Mouse (Mus musculus) gastrocnemius, postnatal 4 days (tissue): ENCODE measurements around the gene Fshb. TPM values are rescaled to one million over a fixed set of nuclear protein-coding genes. Genes with fewer than 3 reads are reported as not detected.
A peak's percentile ranks its signal among the peaks of the same experiment; 100 is the strongest.

ENCODE experiments used
- DNase-seq, 2 experiments: peaks; one replicate each; pipeline ENCODE4 v3.0.0; 2021 to 2022; ENCODE audit warnings: low spot score in 2 of 2, mixed read lengths in 2 of 2
- long read RNA-seq, 2 experiments: library from polyadenylated mRNA; stranded (forward); transcript quantifications; one replicate each; pipeline ENCODE4 v2.0.0; 2021
- total RNA-seq, 2 experiments: library from RNA; stranded (reverse); gene quantifications; 2 replicates each; pipeline ENCODE4 v1.2.3; 2021

The Fshb gene
- not detected for total RNA-seq
- long read RNA-seq, experiment 1, result 0 reads
- long read RNA-seq, experiment 2, result 0 reads

DNA sequence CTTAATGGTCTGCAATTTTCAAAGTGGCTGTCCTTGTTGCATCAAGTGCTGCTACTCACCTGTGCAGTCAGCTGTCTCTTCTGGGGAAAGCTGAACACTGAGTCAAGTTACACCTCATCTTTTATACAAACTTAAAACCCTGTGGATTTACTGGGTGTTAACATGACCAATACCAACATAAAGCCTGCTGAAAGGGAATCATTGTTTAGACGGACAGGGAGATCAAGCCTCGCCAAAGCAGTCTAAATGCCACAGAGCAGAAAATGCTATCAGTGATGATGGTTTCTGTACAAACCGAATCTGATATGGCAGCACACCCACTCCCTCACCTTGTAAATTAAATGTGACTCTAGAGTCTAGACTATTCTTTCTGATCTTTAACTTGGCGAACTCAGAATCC, at the start of gene Fshb:
Fshb (minus strand) TSS at position 101 of the 400 bp plus-strand sequence.
- no peak for DNase-seq

DNA sequence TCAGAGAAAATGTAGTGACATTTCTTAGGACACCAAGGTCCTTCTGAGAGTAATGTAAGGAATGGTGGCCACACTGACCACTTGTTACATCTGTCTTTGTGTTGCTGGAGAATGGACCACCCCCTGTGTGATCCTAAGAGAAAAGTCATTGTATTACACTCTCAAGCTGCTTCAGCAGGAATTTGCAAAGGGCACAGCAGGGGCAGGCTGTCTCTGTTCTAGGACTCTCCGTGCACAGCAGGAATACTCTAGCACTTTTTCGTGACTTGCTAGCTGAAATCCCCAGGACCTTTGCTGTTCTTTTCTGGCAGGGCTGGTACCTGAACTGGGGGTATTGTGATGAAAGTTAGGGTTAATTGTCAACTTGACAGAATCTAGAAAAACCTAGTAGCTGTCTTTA, 24.8 kb upstream of the Fshb start:
- no peak for DNase-seq

DNA sequence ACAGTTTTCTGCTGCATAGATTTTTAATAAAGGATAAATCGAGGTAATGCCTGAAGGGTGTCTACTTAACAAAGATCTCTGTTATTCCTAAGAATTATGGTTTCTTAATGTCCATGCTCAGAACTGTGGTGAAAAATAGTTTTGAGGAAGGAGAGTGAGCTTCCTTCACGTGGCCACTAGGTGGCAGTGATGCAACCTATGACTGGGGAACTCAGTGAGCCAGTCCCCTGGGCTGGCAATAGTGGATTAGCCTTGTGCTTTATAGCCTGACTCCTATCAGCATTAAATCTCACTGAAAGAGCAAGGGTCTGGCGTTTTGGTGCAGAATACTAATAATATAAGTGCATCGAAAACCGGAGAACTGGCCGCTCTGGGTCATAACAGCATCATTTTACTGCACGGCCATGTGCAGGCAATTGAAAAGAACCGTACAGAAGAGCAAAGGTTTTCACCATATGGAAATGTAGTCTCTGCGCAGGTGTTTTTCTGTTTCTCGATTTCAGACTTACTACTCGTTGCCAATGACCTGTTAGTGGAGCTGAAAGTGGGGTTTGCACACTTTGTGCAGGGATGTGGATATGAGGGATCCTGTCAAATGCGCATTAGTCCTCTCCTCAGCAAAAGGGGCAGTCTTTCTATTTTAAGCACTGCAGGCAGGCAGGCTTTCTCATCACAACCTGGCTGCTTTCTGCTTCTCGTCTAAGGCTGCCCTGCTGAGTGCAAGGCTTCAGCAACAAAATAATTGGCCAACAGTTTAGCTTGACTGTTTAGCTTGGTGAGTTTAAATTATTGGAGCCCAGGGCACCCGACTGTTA, 23.8 kb upstream of the Fshb start:
- DNase-seq, result peak; percentile 16 to 17

DNA sequence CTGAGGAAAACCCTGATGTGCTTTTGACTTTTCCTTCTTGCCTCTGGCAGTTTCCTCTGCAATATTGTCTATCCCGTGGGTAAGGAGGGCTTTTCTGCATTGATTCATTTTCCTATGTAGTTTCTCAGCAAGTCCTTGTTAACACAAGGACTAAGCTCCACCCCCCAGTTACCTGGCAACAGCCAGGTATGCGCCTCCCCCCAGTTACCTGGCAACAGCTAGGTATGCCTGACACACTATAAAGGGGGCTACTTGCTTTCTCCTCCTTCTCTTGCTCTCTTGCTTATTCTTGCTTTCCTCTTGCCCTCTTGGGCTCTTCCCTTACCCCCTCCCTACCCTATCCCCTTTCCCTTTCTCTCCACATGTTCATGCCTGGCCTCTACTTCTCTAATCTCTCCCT, 3.8 kb upstream of the Fshb start:
- DNase-seq, result no peak

DNA sequence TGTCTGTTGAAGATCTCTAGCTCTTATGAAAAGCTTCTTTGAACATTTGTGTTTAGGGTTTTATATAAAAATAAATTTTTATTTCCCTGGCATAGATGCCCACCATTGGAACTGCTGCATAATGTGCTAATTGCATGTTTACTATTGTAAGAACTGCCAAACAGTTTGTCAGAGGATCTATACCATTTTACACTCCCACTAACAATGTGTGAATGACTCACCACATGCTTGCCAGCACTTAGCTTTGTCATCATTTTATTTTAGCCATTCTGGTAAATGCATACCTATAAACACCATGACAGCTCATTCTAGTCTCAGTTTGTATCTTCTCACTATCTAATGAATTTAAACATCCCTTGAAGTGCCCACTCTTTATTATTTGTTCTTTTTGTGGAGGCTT, 13.5 kb downstream of the Fshb start:
- no peak for DNase-seq

DNA sequence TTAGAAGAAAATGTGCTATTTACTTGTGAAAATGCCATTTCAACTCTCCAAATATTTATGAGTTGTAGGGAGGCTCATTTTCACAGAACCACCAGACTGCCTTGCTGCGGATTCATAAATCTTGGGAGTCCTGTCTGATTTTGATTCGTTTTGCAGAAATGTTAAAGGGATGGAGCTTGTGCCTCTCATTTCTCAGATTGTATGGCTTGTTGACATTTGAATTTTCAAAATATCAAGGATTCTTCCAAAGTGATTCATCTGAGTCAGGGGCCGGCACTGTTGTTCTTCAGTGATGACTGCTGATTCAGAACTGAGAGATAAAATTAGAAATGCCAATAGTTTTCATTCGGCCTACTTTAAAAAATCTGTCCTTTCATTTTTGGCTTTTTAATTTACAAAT, 18.6 kb downstream of the Fshb start:
- no peak for DNase-seq

DNA sequence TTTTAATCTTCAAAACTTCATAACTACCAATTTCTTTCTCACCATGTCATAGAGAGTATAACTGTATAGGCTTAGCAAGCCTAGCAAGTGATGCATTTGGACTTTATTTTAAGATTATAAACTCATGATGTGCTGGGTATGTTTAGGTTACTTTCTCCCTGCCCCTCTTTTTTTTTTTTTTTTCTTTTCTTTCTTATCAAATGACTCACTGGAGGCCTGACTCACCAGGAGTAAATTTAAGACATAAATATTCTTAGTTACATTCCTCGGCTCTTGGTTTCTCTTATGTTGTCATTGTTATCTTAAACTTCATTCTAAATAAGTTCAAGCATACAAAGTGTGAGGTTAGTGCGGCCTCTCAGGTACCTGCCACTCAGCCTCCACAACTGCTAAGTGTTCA, 23.5 kb downstream of the Fshb start:
- no peak for DNase-seq

DNA sequence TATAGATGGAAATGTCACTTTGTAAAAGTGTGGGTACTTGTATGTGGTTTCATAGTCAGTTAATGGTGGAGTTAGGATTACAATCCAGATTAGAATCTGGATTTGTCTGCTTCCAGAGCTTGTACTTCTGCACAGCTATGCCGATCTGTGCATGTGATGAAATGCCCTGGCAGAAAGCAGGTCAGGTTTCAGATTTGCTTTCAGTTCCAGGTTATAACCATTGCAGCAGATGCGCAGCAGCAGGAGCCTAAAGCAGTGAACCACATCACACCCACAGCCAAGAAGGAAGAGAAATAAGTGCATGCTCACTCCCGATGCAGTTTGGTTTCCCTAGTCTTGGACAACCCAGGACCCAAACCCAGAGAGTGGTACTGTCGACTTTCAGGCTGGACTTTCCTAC, 34.8 kb downstream of the Fshb start:
- DNase-seq, result no peak

DNA sequence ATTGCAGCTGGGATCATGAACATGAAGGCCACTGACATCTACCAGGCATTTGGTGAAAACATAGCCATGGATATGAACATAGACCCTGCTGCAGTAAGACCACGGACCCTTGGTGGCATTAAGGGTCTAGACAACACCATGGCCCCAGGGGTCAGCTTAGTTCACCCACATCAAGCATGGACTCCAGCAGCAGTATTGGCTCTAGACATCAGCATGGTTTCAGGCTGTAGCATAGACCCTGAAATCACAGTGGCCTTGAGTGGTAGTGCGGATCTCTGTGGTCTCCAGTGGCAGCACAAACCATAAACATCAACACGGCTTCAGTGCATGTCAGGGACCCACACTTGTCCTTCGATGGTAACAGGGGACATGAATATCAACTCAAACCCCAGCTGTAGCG, 36.7 kb downstream of the Fshb start:
- DNase-seq, result no peak

DNA sequence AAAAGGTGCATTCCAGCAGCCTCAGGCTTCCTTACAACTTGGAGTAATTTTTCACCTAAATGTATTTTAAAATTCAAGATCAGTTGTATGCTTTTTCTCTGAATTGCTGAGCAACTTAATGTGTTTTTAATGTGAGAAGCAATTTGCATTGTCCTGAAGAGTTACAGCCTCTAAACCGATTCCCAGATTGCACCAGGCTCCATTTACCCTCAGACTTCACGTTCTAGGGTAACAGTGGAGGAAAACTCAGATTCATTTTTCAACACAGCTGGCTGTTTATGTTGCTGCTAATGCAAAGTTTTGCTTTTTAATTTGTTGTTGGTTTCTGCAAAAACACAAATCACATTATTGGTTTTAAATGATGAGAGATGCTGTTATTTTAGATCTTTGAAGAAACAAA, 40.1 kb downstream of the Fshb start:
- DNase-seq, result no peak

DNA sequence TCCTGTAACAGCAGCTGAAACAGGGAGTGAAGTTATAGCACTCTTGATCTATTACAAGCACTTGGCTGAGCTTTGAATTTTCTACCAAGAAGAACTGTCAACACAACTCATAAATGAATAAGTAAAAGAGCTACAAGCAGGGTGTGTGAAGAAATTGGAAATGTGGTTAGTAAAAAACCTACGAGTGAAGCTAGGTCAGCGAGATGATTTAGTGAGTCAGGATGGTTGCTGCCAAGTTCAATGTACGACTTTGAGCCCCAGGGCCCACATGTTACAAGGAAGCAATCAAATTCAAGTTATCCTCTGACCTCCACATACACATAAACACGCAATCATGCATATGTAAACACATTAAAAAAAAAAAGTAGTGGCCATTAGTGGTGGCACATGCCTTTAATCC, 46.3 kb downstream of the Fshb start:
- DNase-seq, result no peak

DNA sequence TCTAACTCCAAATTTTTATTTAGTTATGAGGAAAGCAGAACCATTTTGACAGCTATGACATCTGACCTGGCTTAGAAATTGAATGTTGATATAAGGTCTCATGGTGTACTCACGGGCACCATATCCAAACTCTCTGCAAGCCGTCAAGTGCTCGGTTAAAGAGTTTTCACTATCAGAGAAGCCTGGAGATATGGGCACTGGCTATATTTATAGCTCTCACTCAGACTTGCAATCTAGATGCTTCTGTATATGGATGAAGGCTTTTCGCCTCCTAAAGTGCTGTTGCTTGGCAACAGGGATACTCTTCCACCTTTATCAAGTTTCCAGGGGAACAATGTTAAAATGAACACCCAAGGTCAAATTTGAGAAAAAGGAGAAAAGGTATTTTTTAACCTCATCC, 47.1 kb downstream of the Fshb start:
- no peak for DNase-seq

DNA sequence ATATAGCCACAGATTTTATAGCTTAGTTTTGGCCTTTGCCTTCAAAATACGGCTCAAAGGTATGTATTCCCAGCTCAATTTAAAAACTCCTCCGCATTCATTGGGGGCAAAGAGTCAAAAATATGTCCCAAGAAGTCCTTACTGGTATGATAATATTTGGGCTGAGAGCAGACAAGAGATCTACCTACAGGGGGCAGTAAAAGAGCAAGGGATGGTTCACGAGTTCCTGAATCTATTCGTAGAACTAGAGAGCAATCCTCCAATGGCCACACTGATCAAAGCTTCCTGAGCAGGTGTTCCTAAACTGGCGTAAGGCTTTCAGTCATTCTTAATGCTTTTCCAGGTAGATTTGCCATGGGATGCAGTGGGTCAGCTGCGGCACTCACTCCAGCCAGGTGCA, 49.3 kb downstream of the Fshb start:
- DNase-seq, result no peak

DNA sequence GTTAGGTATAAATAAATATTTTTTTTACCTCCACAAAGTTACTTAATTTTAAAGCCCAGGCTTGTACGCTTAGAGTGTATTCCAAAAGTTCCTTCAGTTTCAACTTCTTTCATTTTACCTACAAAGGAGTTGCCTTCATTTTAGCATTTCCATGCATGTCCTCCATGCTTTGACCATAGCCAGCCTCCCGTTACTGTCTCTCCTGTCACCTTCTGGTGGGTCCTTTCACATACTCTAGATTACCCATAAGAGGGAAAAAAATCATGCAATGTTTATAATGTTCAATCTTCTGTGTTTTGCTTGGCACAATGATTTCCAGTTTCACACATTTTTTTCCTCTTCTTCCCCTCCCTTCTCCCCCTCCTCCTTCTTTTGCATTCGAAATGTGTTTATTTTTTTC, 53.1 kb downstream of the Fshb start:
- no peak for DNase-seq

Other genes starting within 250 kb of the Fshb start
- gene Arl14ep, start 85.2 kb downstream of the Fshb start, total RNA-seq, result 10 to 100 TPM; 16.5 to 20.6 TPM
- under 1 TPM in 1 of 2 experiments, not detected in 1; 0.05 TPM for gene Kcna4, start 231.0 kb upstream of the Fshb start, total RNA-seq